Mouse (Mus musculus) Patski (cell line): ENCODE measurements at regions not wholly inside any gene's neighbourhood (a gene's known extent, or its start where the extent isn't known, plus 50 kb on each side); places are given as distances from the start of the nearest gene placed in this dataset.

Experiments
- ATAC-seq: fragments of 100-300 bp; one replicate; pipeline ENCODE4 v1.8.0; 2021
- CTCF ChIA-PET: fragments of 350-600 bp; sonication (Branson Sonifier 250); formaldehyde crosslinking; loops from one replicate; lab custom pipeline; 2022; ENCODE audit warnings: inconsistent platforms; lab: Charles Lee
- POLR2A ChIA-PET: fragments of 350-600 bp; sonication (Branson Sonifier 250); formaldehyde crosslinking; loops from one replicate; lab custom pipeline; 2022; ENCODE audit warnings: antibody characterized with exemption, inconsistent platforms; lab: Charles Lee
- DNase-seq: peaks from one replicate; pipeline ENCODE4 v3.0.0-alpha.2; 2011; ENCODE audit warnings: low read depth, low spot score
- H3K27me3 ChIP-seq: fragments of 371-371 bp; one replicate; pipeline ENCODE4 v1.5.1; 2021
- CTCF ChIP-seq: fragments of 100-300 bp; IDR thresholded peaks from one replicate; pipeline ENCODE4 v1.5.1; 2021
- in situ Hi-C: fragments of 300-500 bp; cut with MboI; formaldehyde crosslinking; loops from 3 replicates; pipeline ENCODE4 v1.11.1; 2018; ENCODE audit warnings: low pct_unique_long_range_greater_than_20kb, mixed read lengths

- POLR2A ChIA-PET = no interaction called here
- no peak for TF ChIP-seq CTCF
- DNase-seq = no peak
- in situ Hi-C loops = no loop called here
- CTCF ChIA-PET = no interaction called here
- peaks cover 19% of the 10 kb centered on the region for H3K27me3 ChIP-seq
- no peak for ATAC-seq
Measured at GRCm38 (mm10) chr8:12486331-12487061, 86.3 kb upstream of the Spaca7 start.

- ChIA-PET CTCF (no interaction called here), POLR2A (no interaction called here)
- in situ Hi-C loops = no loop called here
- peaks cover 19% of the 10 kb centered on the region for H3K27me3 ChIP-seq
- no peak for TF ChIP-seq CTCF
- DNase-seq (no peak), ATAC-seq (no peak)
Measured at GRCm38 (mm10) chr8:12487201-12487600, 85.6 kb upstream of the Spaca7 start.

- H3K27me3 ChIP-seq = peaks cover 30% of the 10 kb centered on the region
- in situ Hi-C loops = no loop called here
- ATAC-seq = no peak
- ChIA-PET CTCF (no interaction called here), POLR2A (no interaction called here)
- no peak for DNase-seq
- no peak for TF ChIP-seq CTCF
Measured at GRCm38 (mm10) chr8:12489194-12489593, 83.6 kb upstream of the Spaca7 start.

GRCm38 (mm10) chr8:12491472-12491871 is 81.4 kb upstream of the Spaca7 start:
- in situ Hi-C loops = no loop called here
- DNase-seq = no peak
- CTCF ChIA-PET = no interaction called here
- no peak for TF ChIP-seq CTCF
- ATAC-seq = no peak
- POLR2A ChIA-PET = no interaction called here
- peaks cover 25% of the 10 kb centered on the region for H3K27me3 ChIP-seq

DNA sequence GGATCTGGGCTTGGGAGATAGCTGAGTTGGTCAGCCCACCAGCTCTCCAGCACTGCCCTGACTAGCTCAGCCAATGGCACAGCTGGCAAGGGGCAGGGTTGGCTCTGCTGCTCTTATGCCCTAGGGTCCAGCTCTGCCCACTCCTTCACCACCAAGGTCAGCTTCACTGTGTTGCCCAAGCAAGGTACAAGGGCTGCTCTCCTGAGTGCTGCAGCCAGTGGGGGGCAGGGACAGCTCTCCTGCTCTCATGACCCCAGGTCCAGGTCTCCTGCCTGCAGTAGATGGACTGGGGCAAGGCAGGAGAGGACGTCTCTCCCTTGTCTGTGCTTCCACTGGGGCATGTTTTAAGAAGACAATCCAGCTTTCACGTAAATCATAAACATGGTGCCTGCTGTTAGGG is 80.4 kb upstream of the Spaca7 start:
- H3K27me3 ChIP-seq = peaks cover 17% of the 10 kb centered on the region
- ATAC-seq (no peak), DNase-seq (no peak)
- in situ Hi-C loops = no loop called here
- no peak for TF ChIP-seq CTCF
- CTCF ChIA-PET = no interaction called here
- POLR2A ChIA-PET = no interaction called here

DNA sequence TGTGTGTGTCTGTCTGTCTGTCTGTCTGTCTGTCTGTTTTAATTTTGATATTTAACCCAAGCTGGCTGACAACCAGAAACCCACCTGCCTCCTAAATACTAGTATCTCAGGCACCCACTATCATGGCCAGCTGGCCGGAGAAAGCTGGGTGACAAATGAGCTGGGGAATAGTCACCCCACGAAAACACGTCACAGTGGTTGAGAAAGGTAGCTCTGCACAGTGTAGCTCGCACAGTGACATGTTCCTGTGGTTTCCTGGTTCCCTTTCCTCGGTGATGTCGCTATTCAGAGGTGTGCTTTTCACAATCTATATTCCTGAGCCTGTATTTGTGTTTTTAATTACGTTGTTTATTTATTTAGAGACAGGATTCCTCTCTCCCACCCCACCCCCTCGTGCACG is 78.3 kb upstream of the Spaca7 start:
- in situ Hi-C loops = no loop called here
- DNase-seq (no peak), ATAC-seq (no peak)
- TF ChIP-seq CTCF = no peak
- CTCF ChIA-PET = interaction anchor here (1.3 kb wide), 1 partner anchor 13 kb away, joined by 3 read pairs; no protein-coding TSS in a partner anchor
- H3K27me3 ChIP-seq = peaks cover 16% of the 10 kb centered on the region
- POLR2A ChIA-PET = no interaction called here

- ChIA-PET POLR2A (no interaction called here), CTCF (no interaction called here)
- in situ Hi-C loops = no loop called here
- H3K27me3 ChIP-seq = peaks cover 24% of the 10 kb centered on the region
- ATAC-seq (no peak), DNase-seq (no peak)
- TF ChIP-seq CTCF = no peak
Measured at GRCm38 (mm10) chr8:12497420-12497819, 75.4 kb upstream of the Spaca7 start.

GRCm38 (mm10) chr8:12499658-12500057 is 73.2 kb upstream of the Spaca7 start:
- ChIA-PET POLR2A (no interaction called here), CTCF (no interaction called here)
- ATAC-seq = no peak
- no peak for DNase-seq
- peaks cover 13% of the 10 kb centered on the region for H3K27me3 ChIP-seq
- TF ChIP-seq CTCF = no peak
- in situ Hi-C loops = no loop called here

- peaks cover 13% of the 10 kb centered on the region for H3K27me3 ChIP-seq
- no peak for TF ChIP-seq CTCF
- in situ Hi-C loops = no loop called here
- POLR2A ChIA-PET = no interaction called here
- CTCF ChIA-PET = no interaction called here
- ATAC-seq = no peak
- no peak for DNase-seq
Measured at GRCm38 (mm10) chr8:12500291-12500690, 72.5 kb upstream of the Spaca7 start.

DNA sequence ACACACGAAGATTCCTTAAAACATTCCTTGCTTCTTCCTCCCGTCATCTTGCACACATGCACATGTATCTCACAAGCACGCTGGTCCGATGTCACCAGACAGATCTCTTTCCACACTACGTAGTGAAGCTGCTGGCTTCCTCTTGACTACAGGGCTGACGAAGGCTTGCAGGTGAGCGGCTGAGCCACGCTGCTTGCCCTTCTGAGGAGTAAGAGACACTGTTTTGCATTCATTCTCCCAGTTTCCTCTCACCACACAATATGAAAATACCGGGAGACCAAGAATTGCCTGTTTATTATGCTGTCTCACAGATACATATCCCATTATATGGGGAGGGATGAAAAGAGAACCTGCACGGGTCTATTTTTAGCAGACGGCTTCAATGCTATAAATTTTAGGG is 71.0 kb upstream of the Spaca7 start:
- in situ Hi-C loops = no loop called here
- DNase-seq = no peak
- peaks cover 13% of the 10 kb centered on the region for H3K27me3 ChIP-seq

DNA sequence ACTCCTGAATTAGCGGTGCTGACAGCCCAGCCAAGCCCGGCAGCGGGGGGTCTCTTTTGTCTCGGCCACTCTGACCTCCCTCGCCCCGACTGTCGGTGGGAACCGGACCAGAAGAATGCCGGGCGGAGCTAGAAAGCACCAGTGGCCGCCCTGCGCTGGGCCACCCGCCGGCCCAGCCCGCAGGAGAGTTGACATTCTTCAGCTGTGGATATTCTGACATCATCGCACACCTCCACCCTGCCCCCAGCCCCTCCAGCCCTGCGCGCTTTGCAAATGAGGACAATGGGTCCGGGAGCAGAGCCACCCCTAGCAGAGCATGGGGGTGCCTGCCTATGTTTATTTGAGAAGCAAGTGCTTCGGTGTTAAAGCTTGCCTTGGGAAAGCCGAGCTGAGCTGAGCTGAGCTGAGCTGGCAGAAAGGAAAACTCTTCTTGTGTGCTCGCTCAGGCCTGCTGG is 70.5 kb upstream of the Spaca7 start:
- DNase-seq (no peak), ATAC-seq (peak; percentile 69)
- in situ Hi-C loops = no loop called here
- H3K27me3 ChIP-seq = peaks cover 12% of the 10 kb centered on the region
- CTCF ChIA-PET = no interaction called here
- POLR2A ChIA-PET = no interaction called here
- no peak for TF ChIP-seq CTCF

More for the DNA sequence above, 71.0 kb upstream of the Spaca7 start:
- ChIA-PET CTCF (no interaction called here), POLR2A (no interaction called here)
- no peak for ATAC-seq
- TF ChIP-seq CTCF = no peak

DNA sequence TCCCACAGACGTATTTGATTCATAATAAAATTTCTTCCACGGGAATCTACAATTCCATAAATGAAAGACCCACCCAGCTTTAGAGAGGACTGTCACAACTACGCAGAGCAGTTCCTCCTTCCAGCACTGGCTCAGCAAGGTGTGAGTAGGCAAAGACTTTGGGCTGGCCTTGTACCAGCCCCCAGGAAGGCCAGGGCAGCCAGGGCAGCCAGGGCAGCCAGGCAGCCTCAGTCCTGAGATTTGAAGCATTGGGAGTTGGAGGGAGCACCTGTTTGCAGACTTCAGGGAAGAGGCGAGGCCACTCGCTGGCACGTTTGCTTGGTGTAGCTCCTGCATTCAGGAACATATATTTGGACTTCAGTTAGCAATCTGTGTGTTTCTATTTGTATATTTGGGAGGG is 70.0 kb upstream of the Spaca7 start:
- peaks cover 13% of the 10 kb centered on the region for H3K27me3 ChIP-seq
- POLR2A ChIA-PET = no interaction called here
- no peak for TF ChIP-seq CTCF

More for the DNA sequence above, 70.0 kb upstream of the Spaca7 start:
- DNase-seq (no peak), ATAC-seq (no peak)
- CTCF ChIA-PET = no interaction called here
- in situ Hi-C loops = no loop called here
